Mouse (Mus musculus): ENCODE results near the gene Sphk2. TPM values are rescaled to one million over a fixed set of nuclear protein-coding genes. Genes with fewer than 3 reads are reported as not detected.

Gene Sphk2
- total RNA-seq (2015; ENCODE audit: low replicate concordance) (4.6 and 7.9 TPM in 2 replicates), total RNA-seq (2017; ENCODE audit: low replicate concordance) (2.1 and 2.6 TPM in 2 replicates)

DNA sequence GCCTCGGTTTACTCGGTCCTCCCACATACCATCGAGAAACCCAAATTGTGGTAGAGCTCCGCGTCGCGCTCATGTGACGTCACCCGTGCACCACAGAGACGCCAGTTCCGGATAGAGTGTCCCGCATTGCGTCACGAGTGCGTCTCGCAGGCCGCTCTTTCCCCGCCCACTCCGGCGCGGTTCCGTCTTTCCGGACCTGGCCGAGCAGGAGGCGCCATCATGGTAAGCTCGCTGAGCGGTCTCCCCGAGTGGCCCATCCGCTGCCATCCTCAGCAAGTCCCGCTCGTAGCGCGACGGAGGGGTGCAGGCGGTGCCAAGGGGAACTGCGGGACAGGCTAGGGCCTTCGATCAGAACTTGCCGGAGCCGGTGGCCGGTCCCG, at the start of gene Sphk2:
Sphk2 (minus strand) TSS at position 85 of the 380 bp plus-strand sequence.
- peak; percentile 72 for ATAC-seq (replicated peaks; ENCODE audit: low FRiP score, poor library complexity, severe bottlenecking)

- ATAC-seq (replicated peaks; ENCODE audit: low FRiP score, poor library complexity, severe bottlenecking) = no peak
Observed at GRCm38 (mm10) chr7:45767500-45767899, 49.7 kb upstream of the Sphk2 start.

- no peak for ATAC-seq (replicated peaks; ENCODE audit: low FRiP score, poor library complexity, severe bottlenecking)
Observed at GRCm38 (mm10) chr7:45766764-45767163, 49.0 kb upstream of the Sphk2 start.

DNA sequence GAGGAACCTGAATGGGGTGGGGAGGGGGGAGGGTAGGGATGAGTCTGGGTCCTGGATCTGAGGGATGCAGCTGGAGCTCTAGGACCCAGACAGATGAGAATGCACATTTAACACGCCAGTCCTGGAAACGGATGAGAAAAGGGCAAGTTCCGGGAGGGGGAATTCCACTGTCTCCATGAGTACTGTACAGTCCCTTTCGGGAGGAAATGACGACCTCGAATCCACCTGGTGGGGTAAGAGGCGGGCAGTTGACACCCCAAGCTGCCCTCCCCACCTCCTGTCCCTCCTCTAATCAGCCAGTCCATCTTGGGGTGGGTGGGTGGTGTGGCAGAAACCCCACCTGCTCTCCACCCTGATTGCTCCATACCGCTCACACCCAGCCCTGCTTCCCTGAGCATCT, 48.2 kb upstream of the Sphk2 start:
- no peak for ATAC-seq (replicated peaks; ENCODE audit: low FRiP score, poor library complexity, severe bottlenecking)

DNA sequence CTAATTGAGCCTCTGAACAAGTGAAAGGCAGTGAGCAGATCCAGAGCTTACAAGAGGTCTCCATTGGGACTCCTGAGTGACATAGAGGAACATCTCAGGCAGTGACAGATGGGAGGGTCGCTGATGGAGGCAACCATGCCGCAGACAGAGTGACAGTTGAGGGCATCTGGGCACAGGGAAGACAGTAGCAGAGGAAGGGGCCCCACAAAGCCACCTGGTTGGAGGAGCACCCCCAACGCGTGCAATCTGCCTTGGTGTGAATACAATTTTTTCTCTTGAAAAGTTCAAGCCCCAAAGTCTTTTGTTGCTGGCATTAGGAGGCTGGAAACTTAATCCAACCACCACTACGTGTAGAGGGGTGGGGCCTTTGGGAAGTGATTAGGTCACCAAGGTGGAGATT, 42.3 kb upstream of the Sphk2 start:
- no peak for ATAC-seq (replicated peaks; ENCODE audit: low FRiP score, poor library complexity, severe bottlenecking)

GRCm38 (mm10) chr7:45759400-45759799, 41.6 kb upstream of the Sphk2 start:
- no peak for ATAC-seq (replicated peaks; ENCODE audit: low FRiP score, poor library complexity, severe bottlenecking)

DNA sequence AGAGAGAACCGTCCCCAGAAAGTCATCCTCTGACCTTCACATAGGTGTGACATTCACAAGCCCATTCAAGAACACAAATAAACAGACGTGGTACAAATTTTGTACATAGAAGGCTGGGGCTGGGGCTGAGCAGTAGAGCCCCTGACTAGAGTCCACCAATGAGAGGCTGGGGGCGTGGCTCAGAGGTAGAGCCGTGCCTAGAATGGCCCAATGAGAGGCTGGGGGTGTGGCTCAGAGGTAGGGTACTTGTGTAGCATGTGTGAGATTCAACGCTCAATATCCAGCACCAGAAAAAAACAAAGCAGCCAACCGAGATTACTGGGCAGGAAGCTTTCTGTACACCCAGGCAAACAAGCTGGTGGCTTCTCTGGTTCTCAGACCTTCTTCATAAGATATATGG, 37.9 kb upstream of the Sphk2 start:
- ATAC-seq (replicated peaks; ENCODE audit: low FRiP score, poor library complexity, severe bottlenecking) = no peak

DNA sequence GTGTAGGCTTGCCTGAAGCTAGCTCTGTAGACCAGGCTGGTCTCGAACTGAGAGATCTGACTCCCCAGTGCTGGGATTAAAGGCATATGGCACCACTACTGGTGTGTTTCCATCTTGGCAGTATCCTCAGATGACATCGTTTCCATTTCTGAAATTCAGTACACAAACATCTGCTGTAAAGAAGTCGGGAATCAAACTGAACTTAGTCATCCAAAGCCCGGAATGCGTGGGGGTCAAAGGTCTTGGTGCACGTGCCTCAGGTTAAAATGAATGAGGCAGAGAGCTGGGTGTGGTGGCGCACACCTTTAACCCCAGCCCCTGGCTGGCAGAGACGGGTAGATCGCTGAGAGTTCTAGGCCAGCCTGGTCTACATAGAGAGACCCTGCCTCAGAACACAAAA, 32.4 kb upstream of the Sphk2 start:
- no peak for ATAC-seq (replicated peaks; ENCODE audit: low FRiP score, poor library complexity, severe bottlenecking)

- no peak for ATAC-seq (replicated peaks; ENCODE audit: low FRiP score, poor library complexity, severe bottlenecking)
Observed at GRCm38 (mm10) chr7:45749401-45749800, 31.6 kb upstream of the Sphk2 start.

- ATAC-seq (replicated peaks; ENCODE audit: low FRiP score, poor library complexity, severe bottlenecking) = no peak
Observed at GRCm38 (mm10) chr7:45748110-45748509, 30.3 kb upstream of the Sphk2 start.

- ATAC-seq (replicated peaks; ENCODE audit: low FRiP score, poor library complexity, severe bottlenecking) = no peak
Observed at GRCm38 (mm10) chr7:45747450-45747849, 29.6 kb upstream of the Sphk2 start.

DNA sequence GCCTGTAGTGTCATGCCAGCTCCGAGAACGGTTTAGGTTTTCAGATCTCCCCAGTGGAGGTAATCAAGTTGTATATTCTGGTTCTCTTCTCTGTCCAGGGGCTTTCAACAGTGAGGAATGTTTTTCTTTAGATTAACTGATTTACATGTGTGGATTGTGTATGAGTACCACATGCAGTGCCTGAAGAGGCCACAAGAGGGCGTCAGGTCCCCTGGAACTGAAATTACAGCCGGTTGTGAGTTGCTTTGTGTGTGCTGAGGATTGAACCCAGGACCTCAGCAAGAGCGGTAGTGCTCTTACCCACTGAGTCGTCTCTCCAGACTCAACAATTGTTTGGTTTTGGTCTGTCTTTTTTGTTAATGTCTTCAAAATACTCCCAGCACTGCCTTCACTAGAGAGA, 28.7 kb upstream of the Sphk2 start:
- no peak for ATAC-seq (replicated peaks; ENCODE audit: low FRiP score, poor library complexity, severe bottlenecking)

- no peak for ATAC-seq (replicated peaks; ENCODE audit: low FRiP score, poor library complexity, severe bottlenecking)
Observed at GRCm38 (mm10) chr7:45744387-45744786, 26.6 kb upstream of the Sphk2 start.

GRCm38 (mm10) chr7:45742338-45742737, 24.5 kb upstream of the Sphk2 start:
- no peak for ATAC-seq (replicated peaks; ENCODE audit: low FRiP score, poor library complexity, severe bottlenecking)

GRCm38 (mm10) chr7:45741777-45742176, 24.0 kb upstream of the Sphk2 start:
- no peak for ATAC-seq (replicated peaks; ENCODE audit: low FRiP score, poor library complexity, severe bottlenecking)

GRCm38 (mm10) chr7:45741308-45741707, 23.5 kb upstream of the Sphk2 start:
- no peak for ATAC-seq (replicated peaks; ENCODE audit: low FRiP score, poor library complexity, severe bottlenecking)

GRCm38 (mm10) chr7:45739820-45740219, 22.0 kb upstream of the Sphk2 start:
- ATAC-seq (replicated peaks; ENCODE audit: low FRiP score, poor library complexity, severe bottlenecking) = no peak

GRCm38 (mm10) chr7:45739162-45739763, 21.5 kb upstream of the Sphk2 start:
- peak; percentile 91 for ATAC-seq (replicated peaks; ENCODE audit: low FRiP score, poor library complexity, severe bottlenecking)

- ATAC-seq (replicated peaks; ENCODE audit: low FRiP score, poor library complexity, severe bottlenecking) = no peak
Observed at GRCm38 (mm10) chr7:45733477-45733876, 15.7 kb upstream of the Sphk2 start.

- no peak for ATAC-seq (replicated peaks; ENCODE audit: low FRiP score, poor library complexity, severe bottlenecking)
Observed at GRCm38 (mm10) chr7:45730727-45731431, 13.1 kb upstream of the Sphk2 start.

DNA sequence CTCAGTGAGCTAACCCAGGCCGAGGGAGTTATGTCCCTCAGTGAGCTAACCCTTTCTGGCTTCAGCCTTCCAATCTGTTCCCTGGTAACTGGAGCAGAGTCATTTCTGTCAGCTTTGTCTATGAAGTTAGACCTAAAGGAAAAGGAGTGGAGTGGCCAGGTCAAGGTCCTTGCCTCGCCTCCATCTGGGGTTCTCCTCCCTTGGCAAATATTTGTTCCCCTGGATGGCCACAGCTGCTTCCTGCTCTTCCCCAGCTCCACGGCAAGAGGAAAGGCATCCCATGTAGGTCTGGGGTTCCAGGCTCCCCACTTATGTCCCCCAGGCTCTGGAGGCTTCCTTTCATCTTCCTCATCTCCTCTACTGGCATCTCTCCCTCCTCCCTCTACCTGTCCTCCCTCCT, 9.8 kb upstream of the Sphk2 start:
- no peak for ATAC-seq (replicated peaks; ENCODE audit: low FRiP score, poor library complexity, severe bottlenecking)

- ATAC-seq (replicated peaks; ENCODE audit: low FRiP score, poor library complexity, severe bottlenecking) = no peak
Observed at GRCm38 (mm10) chr7:45726419-45726818, 8.6 kb upstream of the Sphk2 start.

Measured in erythroblast, adult 5-6 weeks (primary cell).